Mouse (Mus musculus): ENCODE results near the gene Prcd.

GRCm38 (mm10) chr11:116665289-116665688, 12.0 kb downstream of the Prcd start:
- no peak for TF ChIP-seq CTCF (IDR thresholded peaks at IDR 0.05)
- TF ChIP-seq EP300 (IDR thresholded peaks at IDR 0.05): no peak
